Mouse (Mus musculus): ENCODE measurements around the gene Fer. TPM values are rescaled to one million over a fixed set of nuclear protein-coding genes. Genes with fewer than 3 reads are reported as not detected.

Gene Fer
- polyA plus RNA-seq, 1 experiment from 2014 or later, result 33.8 TPM

- Histone ChIP-seq H3K4me1 (replicated peaks) (peaks cover 12% of the 10 kb centered on the region), H3K4me2 (no peak overlapping the region), H3K9ac (no peak overlapping the region), H3K27me3 (no peaks in the 10 kb centered on the region), H3K9me3 (no peaks in the 10 kb centered on the region), H3K36me3 (no peaks in the 10 kb centered on the region; the same call in 1 of the 2 replicates), H3K27ac (replicated peaks) (peak overlapping the region; percentile 52; the same call in 1 of the 2 replicates), H3K4me3 (no peak overlapping the region)
- 54% methylated on average over 8 of the region's 8 CpGs for WGBS
- ATAC-seq (ENCODE audit: low FRiP score, low read depth), result no peak
Measured at GRCm38 (mm10) chr17:64135941-64136650, 273.2 kb downstream of the Fer start.

- Histone ChIP-seq H3K27me3 (no peaks in the 10 kb centered on the region), H3K9ac (no peak overlapping the region), H3K4me2 (no peak overlapping the region), H3K9me3 (no peaks in the 10 kb centered on the region), H3K27ac (replicated peaks) (no peak overlapping the region), H3K4me1 (replicated peaks) (peaks cover 15% of the 10 kb centered on the region), H3K36me3 (no peaks in the 10 kb centered on the region; the same call in 1 of the 2 replicates), H3K4me3 (no peak overlapping the region)
- 92% methylated on average over 8 of the region's 8 CpGs for WGBS
- ATAC-seq (ENCODE audit: low FRiP score, low read depth), result no peak
Measured at GRCm38 (mm10) chr17:64138036-64138717, 275.3 kb downstream of the Fer start.

GRCm38 (mm10) chr17:64139231-64139915 is 276.5 kb downstream of the Fer start:
- Histone ChIP-seq H3K4me3 (no peak overlapping the region), H3K4me2 (no peak overlapping the region), H3K27me3 (no peaks in the 10 kb centered on the region), H3K9me3 (no peaks in the 10 kb centered on the region), H3K27ac (replicated peaks) (no peak overlapping the region), H3K9ac (no peak overlapping the region), H3K4me1 (replicated peaks) (peaks cover 15% of the 10 kb centered on the region), H3K36me3 (no peaks in the 10 kb centered on the region; the same call in 1 of the 2 replicates)
- ATAC-seq (ENCODE audit: low FRiP score, low read depth), result no peak
- WGBS, result 87% methylated on average over 11 of the region's 11 CpGs

- WGBS, result 39% methylated on average over 18 of the region's 18 CpGs
- Histone ChIP-seq H3K36me3 (no peaks in the 10 kb centered on the region; the same call in 1 of the 2 replicates), H3K27me3 (no peaks in the 10 kb centered on the region), H3K4me1 (replicated peaks) (peaks cover 15% of the 10 kb centered on the region), H3K27ac (replicated peaks) (peak overlapping the region; percentile 21), H3K4me3 (no peak overlapping the region), H3K4me2 (no peak overlapping the region), H3K9ac (no peak overlapping the region), H3K9me3 (no peaks in the 10 kb centered on the region)
- ATAC-seq (ENCODE audit: low FRiP score, low read depth), result peak; percentile 84
Measured at GRCm38 (mm10) chr17:64140063-64140850, 277.4 kb downstream of the Fer start.

- WGBS, result 61% methylated on average over 9 of the region's 9 CpGs
- no peaks in the 10 kb centered on the region; the same call in 1 of the 2 replicates for H3K36me3 ChIP-seq
- peaks cover 19% of the 10 kb centered on the region for H3K4me1 ChIP-seq (replicated peaks)
- no peak overlapping the region for H3K9ac ChIP-seq
- no peak overlapping the region for H3K4me3 ChIP-seq
- no peak overlapping the region for H3K4me2 ChIP-seq
- no peaks in the 10 kb centered on the region for H3K27me3 ChIP-seq
- no peak for ATAC-seq (ENCODE audit: low FRiP score, low read depth)
- no peaks in the 10 kb centered on the region for H3K9me3 ChIP-seq
- H3K27ac ChIP-seq (replicated peaks), result no peak overlapping the region
Measured at GRCm38 (mm10) chr17:64141856-64142255, 279.0 kb downstream of the Fer start.

- H3K4me2 ChIP-seq, result no peak overlapping the region
- H3K4me1 ChIP-seq (replicated peaks), result 0 out of 2 replicates have a peak, but pooled peaks cover 4% of the 10 kb centered on the region
- H3K9ac ChIP-seq, result no peak overlapping the region
- H3K27ac ChIP-seq (replicated peaks), result no peak overlapping the region
- ATAC-seq (ENCODE audit: low FRiP score, low read depth), result no peak
- H3K9me3 ChIP-seq, result no peaks in the 10 kb centered on the region
- 76% methylated on average over 4 of the region's 4 CpGs for WGBS
- H3K4me3 ChIP-seq, result no peak overlapping the region
- no peaks in the 10 kb centered on the region for H3K27me3 ChIP-seq
- peaks cover 8% of the 10 kb centered on the region; the same call in 1 of the 2 replicates for H3K36me3 ChIP-seq
Measured at GRCm38 (mm10) chr17:64146409-64146808, 283.5 kb downstream of the Fer start.

- H3K9me3 ChIP-seq, result no peaks in the 10 kb centered on the region
- H3K4me2 ChIP-seq, result no peak overlapping the region
- H3K4me3 ChIP-seq, result no peak overlapping the region
- no peaks in the 10 kb centered on the region for H3K27me3 ChIP-seq
- H3K9ac ChIP-seq, result no peak overlapping the region
- no peak for ATAC-seq (ENCODE audit: low FRiP score, low read depth)
- H3K27ac ChIP-seq (replicated peaks), result no peak overlapping the region
- H3K36me3 ChIP-seq, result peaks cover 8% of the 10 kb centered on the region; the same call in 1 of the 2 replicates
- WGBS, result 88% methylated on average over 1 of the region's 1 CpGs
- 0 out of 2 replicates have a peak, but pooled peaks cover 3% of the 10 kb centered on the region for H3K4me1 ChIP-seq (replicated peaks)
Measured at GRCm38 (mm10) chr17:64150717-64151116, 287.9 kb downstream of the Fer start.

- no peaks in the 10 kb centered on the region for H3K27me3 ChIP-seq
- WGBS, result 97% methylated on average over 5 of the region's 5 CpGs
- no peak for ATAC-seq (ENCODE audit: low FRiP score, low read depth)
- H3K4me3 ChIP-seq, result no peak overlapping the region
- H3K4me1 ChIP-seq (replicated peaks), result no peaks in the 10 kb centered on the region; the same call in 1 of the 2 replicates
- H3K9ac ChIP-seq, result no peak overlapping the region
- H3K36me3 ChIP-seq, result no peaks in the 10 kb centered on the region
- H3K4me2 ChIP-seq, result no peak overlapping the region
- no peaks in the 10 kb centered on the region for H3K9me3 ChIP-seq
- no peak overlapping the region for H3K27ac ChIP-seq (replicated peaks)
Measured at GRCm38 (mm10) chr17:64167731-64168130, 304.9 kb downstream of the Fer start.

GRCm38 (mm10) chr17:64170019-64170418 is 307.2 kb downstream of the Fer start:
- H3K36me3 ChIP-seq, result no peaks in the 10 kb centered on the region
- no peak overlapping the region for H3K4me2 ChIP-seq
- H3K4me1 ChIP-seq (replicated peaks), result no peaks in the 10 kb centered on the region; the same call in 1 of the 2 replicates
- ATAC-seq (ENCODE audit: low FRiP score, low read depth), result no peak
- 40% methylated on average over 5 of the region's 5 CpGs for WGBS
- no peaks in the 10 kb centered on the region for H3K27me3 ChIP-seq
- H3K4me3 ChIP-seq, result no peak overlapping the region
- no peaks in the 10 kb centered on the region for H3K9me3 ChIP-seq
- no peak overlapping the region for H3K9ac ChIP-seq
- no peak overlapping the region for H3K27ac ChIP-seq (replicated peaks)

GRCm38 (mm10) chr17:64172474-64172873 is 309.6 kb downstream of the Fer start:
- 79% methylated on average over 2 of the region's 2 CpGs for WGBS
- no peak overlapping the region for H3K4me2 ChIP-seq
- H3K27me3 ChIP-seq, result no peaks in the 10 kb centered on the region
- H3K9me3 ChIP-seq, result no peaks in the 10 kb centered on the region
- H3K4me1 ChIP-seq (replicated peaks), result no peaks in the 10 kb centered on the region; the same call in 1 of the 2 replicates
- ATAC-seq (ENCODE audit: low FRiP score, low read depth), result no peak
- H3K27ac ChIP-seq (replicated peaks), result no peak overlapping the region
- H3K4me3 ChIP-seq, result no peak overlapping the region
- no peaks in the 10 kb centered on the region for H3K36me3 ChIP-seq
- no peak overlapping the region for H3K9ac ChIP-seq

- 79% methylated on average over 5 of the region's 5 CpGs for WGBS
- no peak overlapping the region for H3K4me3 ChIP-seq
Measured at GRCm38 (mm10) chr17:64180546-64180945, 317.7 kb downstream of the Fer start.

More at GRCm38 (mm10) chr17:64180546-64180945, 317.7 kb downstream of the Fer start:
- Histone ChIP-seq H3K27ac (replicated peaks) (no peak overlapping the region), H3K27me3 (no peaks in the 10 kb centered on the region), H3K36me3 (no peaks in the 10 kb centered on the region), H3K4me2 (no peak overlapping the region), H3K9me3 (no peaks in the 10 kb centered on the region), H3K9ac (no peak overlapping the region), H3K4me1 (replicated peaks) (no peaks in the 10 kb centered on the region)
- no peak for ATAC-seq (ENCODE audit: low FRiP score, low read depth)

All from hindbrain, embryonic 15.5 days (tissue).